Comparison of ENCODE assay signal across 21 mouse cellular contexts in the genomic region with DNA sequence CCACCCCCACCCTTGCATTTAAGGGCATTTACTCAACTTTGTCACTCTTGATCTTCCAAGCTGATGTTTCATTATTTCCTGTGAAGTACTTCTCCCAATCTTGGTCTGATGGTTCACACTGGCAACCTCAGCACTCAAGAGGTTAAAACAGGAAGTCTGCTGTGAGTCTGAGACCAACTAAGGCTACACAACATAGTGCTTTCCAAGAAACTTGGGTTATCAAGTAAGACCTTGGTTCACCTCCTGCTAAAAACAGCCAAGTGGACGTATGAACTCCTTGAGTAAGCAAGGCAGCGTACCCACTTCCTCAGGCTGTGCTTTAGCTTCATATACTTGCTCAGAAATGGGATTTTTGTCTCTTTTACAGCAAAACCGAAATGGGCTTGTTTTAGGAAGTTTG.
"Had no signal": no experiment of that assay in that cellular context is flagged by ENCODE, and none has a peak within 500 bp of the region (broad histone marks: within the 10 kb centered on the region; RNA-seq: fewer than 3 reads in every experiment).

No protein-coding gene starts in this region.

- H3K4me3 ChIP-seq: kidney, embryonic 15.5 days; left cerebral cortex, adult 2 months; limb, embryonic 12.5 days; limb, embryonic 15.5 days; megakaryocyte, embryonic 14.5 days; midbrain, embryonic 10.5 days; midbrain, embryonic 13.5 days had no signal

- H3K9me3 ChIP-seq: kidney, embryonic 15.5 days; limb, embryonic 12.5 days; limb, embryonic 15.5 days; midbrain, embryonic 13.5 days had no signal

- ATAC-seq: liver, postnatal 0 days; midbrain, embryonic 13.5 days; midbrain, embryonic 16.5 days had no signal

- DNase-seq: kidney, adult 8-10 months; kidney, postnatal 10 days; kidney, postnatal 36 days; layer of hippocampus, postnatal 36 days; left cerebral cortex, postnatal 4 days; liver, postnatal 0 days; lung, embryonic 14.5 days; lung, postnatal 10 days; lung, postnatal 4 days; thymus, adult 2 months; thymus, postnatal 14 days had no signal

- H3K9ac ChIP-seq: kidney, embryonic 15.5 days; limb, embryonic 12.5 days; limb, embryonic 15.5 days; liver, embryonic 14.5 days; liver, postnatal 0 days; lung, embryonic 14.5 days; midbrain, embryonic 13.5 days had no signal

- H3K36me3 ChIP-seq: kidney, embryonic 15.5 days; limb, embryonic 12.5 days; limb, embryonic 15.5 days; midbrain, embryonic 10.5 days; midbrain, embryonic 13.5 days had no signal

- H3K27me3 ChIP-seq: kidney, embryonic 15.5 days; limb, embryonic 12.5 days; limb, embryonic 15.5 days; midbrain, embryonic 13.5 days had no signal

- H3K4me1 ChIP-seq: limb, embryonic 12.5 days; limb, embryonic 15.5 days had no signal

- H3K27ac ChIP-seq: kidney, embryonic 15.5 days; left cerebral cortex, adult 2 months; limb, embryonic 12.5 days; limb, embryonic 15.5 days; liver, embryonic 14.5 days; midbrain, embryonic 10.5 days; midbrain, embryonic 13.5 days; stomach, postnatal 0 days had no signal
